Mouse (Mus musculus) lung, postnatal 36 days (tissue): ENCODE data around the gene Pus1.

Source experiments
- DNase-seq: peaks from one replicate; pipeline ENCODE4 v3.0.0; 2022; ENCODE audit warnings: mixed read lengths

Gene Pus1

DNA sequence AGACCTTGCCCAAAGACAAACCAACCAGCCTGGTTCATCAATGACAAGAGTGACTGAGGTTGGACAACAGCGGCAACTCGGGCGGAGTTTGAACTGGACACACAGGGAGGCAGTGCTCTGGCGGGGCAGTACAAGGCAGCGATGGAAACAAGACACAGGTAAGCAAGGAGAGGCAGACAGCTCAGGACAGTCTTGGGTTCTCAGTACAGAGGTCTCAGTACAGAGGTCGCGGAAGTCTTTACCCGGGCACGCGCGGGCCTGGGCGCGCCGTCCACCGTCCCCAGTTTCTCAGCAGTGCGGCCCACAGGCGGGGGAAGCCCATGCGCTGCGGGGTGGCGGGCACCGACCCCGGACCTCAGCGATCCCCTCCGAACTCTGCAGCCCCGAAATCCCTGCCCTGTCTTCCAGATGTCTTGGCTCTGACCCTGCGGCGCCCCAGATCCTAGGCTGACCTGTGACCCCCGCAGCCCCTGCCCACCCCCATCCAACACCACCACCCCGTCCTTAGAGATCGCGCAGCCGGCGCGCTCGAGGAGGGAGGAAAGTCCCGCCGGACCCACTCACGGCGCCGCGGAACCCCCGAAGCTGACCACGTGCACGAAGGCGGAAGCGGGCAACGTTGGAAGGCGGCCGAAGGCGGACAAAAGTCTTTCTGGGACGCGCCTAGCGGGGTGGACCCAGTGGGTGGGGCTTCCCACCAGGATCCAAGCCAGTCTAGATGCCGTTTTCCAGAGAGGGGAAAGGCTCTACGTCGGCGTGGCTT, at the start of gene Pus1:
Gene Pus1, minus strand, starts transcription at position 662 of the 763 bp plus-strand sequence.
- peak; percentile 96 for DNase-seq

DNA sequence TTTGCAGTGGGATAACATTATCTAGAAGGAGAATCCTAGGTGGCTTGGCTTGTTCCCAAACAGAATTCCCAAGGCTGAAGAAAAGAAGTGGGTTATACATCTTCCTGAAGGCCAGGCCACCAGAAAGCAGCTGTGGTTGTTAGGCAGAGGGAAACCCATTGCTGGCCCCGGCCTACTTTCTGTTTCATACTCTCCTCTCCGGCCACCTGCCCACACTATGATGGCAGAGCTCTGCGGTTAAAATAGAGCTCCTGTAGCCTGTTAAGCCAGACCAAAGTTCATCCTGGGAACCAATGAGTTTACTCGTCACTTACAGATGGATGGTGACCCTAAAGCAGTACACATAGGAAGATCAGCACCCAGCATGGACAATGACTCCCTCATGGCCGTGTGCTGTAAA, 47.1 kb upstream of the Pus1 start:
- DNase-seq: no peak

DNA sequence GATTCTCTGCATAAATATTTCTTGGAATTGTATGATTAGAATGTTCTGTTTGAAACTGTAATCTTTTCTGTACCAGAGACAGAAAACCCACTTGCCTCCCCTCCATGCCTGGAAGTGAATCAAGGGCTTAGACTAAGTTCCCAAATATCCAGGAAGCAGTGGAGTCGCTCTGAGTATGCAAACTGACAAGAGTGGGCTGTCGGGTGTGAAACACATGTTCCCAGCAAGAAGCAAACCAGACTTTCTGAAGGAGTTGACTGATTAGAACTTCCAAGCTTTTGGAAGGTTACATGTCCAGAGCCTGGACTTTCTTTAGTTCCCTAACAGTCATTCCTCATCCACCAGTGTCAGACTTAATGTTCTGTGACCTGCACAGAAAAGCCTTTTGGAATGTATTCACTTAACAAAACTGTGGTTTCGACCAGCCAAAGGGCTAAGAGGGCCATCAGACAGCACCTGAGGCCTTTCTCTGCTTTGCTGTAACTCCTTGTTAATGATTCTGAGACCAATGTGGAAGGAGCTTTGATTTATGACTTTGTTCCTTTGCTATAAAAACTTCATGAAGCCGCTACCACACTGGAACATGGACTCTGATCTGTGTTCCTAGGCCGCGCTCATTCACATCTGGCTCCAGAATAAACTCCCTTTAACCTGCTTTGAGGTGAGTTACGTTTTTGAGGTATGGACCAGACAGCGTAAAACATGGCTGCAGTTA, 46.5 kb upstream of the Pus1 start:
- no peak for DNase-seq

DNA sequence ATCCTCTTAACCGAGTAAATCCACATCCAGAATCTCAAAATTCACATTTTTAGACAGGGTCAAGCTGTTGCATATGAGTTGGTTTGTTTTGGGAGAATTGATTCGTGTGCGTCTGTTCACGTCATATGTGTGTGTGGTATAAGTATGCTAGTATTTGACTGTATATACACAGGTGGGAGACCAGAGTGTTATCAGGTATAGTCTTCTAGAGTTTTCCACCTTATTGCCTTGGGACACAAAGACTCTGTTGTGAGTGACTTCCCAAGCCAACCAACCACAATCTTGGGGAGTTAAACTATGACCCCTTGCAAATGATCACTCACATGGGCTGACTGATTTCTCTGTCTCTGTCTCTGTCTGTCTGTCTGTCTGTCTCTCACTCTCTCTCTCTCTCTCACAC, 44.0 kb upstream of the Pus1 start:
- no peak for DNase-seq

DNA sequence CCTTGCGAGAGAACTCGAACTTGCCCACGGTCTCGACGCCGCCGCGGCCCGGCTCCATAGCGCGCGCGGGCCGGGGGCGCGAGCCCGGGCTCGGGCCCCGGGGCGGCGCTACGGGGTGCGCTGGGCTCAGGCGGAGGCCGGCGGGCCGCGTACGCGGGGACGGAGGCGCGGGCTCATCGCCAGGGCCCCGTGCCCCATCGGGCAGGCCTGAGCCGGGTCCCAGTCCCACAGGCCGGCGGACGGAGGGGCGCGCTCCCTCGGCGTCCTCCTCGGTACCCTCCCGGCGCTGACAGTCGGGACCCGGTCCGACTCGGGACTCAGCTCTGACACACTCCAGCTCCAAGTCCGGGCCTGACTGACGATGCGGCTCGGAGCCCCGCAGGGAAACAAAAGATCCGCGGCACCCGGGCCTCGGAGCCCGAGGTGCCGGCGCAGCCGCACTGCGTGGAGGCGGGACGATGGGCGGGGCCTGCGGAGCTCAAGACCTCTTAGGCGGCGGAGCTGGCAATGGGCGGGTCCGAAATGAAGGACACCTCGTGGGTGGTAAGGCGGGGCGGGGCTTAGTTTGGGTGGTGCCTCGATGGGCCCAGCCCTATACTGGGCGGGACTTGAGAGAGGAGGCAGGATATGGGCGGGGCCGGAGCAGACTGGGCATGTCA, 29.3 kb upstream of the Pus1 start, which contains the start of gene Ulk1:
Gene Ulk1, minus strand, starts transcription at position 431 of the 659 bp plus-strand sequence.
- peak; percentile 100 for DNase-seq

DNA sequence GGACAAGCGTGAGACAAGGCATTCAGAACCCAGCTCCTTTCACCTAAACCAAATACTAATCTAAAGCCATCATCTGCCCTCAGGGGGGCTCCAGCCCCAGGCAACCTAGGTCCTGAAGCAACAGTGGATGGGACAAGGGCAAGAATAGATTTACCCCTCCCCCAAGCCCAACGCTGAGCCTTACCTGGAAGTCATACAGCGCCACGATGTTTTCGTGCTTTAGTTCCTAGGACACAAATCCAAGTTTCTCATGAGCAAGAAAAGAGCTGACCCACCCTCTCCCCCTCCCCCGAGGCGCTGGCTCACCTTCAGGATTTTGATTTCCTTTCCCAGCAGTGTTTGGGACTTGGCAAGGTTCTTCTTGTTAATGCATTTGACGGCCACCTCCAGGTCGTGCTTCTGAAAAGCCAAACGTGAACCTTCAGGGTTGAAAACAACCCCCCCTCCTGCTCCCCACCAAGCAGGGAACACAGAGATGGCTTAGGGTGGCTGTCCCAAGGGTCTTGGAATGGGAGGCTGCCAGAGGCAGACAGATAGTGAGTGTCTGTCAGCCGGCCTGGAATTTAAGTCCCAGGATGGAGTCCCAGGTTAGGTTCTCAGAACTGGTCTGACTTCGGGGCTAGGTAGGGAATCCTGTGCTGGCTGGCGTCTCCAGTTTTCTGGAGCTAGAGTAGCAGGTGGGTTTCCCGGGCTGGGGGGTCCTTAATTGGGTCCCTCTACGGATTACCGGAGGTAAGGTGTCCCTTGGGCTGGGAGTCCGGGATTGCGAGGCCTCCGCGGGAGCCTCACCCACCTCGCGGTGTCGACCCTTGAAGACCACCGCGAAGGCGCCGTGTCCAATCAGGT, 28.6 kb upstream of the Pus1 start:
- peak; percentile 41 for DNase-seq

DNA sequence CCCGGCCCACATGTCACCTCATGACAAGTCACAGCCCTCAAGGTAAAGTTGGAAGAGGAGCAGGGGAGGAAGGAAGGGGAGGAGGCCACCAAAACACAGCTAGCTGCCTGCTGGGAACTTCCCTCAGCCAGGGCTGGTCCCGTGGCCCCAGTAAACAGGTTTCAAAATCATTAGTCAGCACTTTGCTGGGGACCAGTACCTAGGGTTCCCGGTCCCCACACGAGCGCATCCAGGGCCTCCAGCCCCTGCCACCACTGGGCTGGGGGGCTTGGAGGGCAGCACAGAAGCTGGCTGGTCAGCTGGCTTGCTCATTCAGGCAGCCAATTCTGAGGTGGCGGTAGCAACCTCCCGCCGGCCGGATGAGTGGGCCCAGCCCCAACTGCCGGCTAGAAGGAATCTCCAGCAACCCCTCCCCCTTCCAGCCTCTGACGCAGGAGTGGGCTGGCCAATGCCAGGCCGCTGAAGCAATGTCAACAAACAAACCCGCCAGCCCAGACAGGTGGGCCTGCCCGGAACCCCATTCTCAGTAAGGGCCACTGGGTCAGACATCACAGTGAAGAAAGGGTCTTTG, 27.7 kb upstream of the Pus1 start:
- DNase-seq: peak; percentile 96

DNA sequence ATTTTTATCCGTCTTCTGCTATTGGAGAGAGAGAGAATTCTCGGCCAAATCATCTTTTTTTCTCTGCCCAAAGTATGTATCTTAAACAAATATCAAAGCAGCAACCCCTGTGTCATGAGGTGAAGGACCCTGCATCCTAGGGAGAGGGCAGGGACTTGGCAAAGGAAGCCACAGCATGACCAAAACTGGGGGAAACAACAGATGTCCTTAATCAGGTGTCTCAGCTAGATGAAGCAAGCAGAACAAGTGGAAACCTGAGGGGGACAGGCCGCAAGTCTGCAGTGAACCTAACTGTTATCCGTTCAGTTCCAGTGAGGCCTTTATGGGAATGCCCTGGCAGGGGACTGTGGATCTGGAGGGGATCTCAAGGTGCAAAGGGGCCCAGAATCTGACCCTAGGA, 27.0 kb upstream of the Pus1 start:
- no peak for DNase-seq

DNA sequence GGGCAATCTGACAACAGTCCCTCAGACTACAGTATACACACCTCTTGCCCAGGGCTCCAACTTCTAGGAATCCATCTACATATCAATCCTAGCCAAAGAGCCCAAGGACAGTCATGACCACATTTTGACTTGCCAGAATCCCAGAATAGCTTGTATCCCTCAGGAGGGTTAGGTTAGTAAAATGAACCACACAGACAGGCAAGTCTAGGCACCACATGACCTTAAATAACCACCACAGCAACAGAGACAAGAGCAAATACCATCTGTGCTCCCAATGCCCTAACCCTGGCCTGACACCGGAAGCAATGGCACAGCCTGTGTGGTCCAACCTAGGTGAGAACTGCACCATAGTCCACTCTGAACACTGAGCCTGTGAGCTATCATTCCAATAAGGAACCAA, 26.2 kb upstream of the Pus1 start:
- no peak for DNase-seq

DNA sequence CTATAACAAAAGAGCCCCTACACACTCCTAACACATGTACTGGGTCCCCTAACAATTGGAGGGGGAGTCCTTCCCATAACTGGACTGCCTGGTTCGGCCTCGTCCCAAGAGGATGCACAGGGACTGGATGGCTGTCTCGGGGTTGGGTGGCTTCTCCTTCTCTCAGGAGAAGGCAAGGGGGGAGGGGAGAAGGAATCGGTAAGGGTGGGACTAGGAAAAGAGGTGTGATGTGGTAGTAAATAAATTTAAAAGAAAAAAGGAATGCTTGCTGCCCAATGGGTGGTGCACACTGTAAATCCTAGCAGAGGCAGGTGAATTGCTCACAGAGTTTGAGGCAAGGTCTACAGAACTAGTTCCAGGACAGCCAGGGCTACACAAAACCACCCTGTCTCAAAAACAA, 25.7 kb upstream of the Pus1 start:
- no peak for DNase-seq

DNA sequence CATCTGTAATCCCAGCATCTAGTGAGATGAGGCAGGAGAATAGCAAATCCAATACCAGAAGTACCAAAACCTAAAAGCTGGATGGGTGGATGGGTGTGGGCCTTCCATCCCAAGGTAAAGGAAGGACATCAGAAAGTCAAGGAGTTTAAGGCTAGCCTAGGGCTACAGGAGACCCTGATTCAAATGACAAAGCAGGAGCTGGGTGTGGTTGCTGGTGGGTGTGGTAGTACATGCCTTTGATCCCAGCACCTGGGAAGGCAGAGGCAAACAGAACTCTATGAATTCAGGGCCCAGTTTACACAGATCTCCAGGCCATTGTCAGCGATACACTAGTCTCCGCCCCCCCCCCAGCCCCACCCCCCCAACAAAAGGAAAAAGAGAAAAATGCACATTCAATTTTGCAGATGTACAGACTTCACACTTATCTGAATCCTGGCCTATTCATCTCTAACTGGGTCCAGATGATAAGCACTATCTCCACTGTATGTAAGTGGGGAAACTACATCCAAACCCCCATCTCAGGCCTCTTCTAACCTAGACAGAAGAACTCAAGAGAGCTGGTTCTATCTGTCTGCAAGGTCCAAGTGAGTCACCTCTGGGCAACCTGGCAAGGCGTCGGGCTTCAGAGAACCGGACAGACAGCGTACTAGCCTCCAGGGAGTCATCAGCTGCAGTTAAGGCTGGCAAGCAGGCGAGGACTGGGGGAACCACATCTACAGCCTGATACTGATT, 23.7 kb upstream of the Pus1 start:
- DNase-seq: no peak

DNA sequence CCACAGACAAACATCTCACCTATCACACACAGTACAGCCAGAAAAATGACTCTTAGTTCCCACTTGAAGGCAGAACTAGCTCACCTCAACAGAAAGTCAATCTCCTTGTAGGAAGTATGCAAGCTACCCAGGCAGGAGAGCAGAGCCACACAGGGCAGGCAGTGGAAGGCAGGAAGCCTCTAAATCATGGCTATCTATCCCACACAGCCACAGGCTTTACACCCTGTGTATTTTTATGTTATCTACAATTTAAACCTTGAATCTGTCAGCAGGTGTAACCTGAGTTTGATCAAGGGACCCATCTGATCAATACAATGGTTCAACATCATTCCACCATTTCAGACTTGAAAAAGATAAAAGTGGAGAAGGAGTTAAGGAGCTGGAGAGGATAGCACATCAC, 22.4 kb upstream of the Pus1 start:
- DNase-seq: no peak

DNA sequence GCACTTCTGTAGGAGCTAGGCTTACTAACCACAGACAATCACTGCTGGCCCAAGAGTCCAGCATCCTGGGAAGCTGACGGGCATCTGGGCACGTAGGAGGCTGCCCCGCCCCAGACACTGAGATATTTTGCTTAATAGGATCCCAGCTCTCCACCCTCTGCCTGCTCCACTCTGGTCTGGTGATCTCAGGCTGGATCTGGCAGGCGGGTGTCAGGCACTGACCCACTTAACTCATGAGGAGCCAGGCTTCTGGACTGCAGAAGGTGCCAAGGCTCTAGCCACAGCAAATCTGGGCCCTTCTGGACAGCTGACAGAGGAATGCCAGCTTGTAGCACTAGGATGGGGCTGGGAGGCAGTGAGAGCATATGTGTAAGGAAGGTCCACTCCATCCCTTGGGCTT, 21.7 kb upstream of the Pus1 start:
- no peak for DNase-seq

DNA sequence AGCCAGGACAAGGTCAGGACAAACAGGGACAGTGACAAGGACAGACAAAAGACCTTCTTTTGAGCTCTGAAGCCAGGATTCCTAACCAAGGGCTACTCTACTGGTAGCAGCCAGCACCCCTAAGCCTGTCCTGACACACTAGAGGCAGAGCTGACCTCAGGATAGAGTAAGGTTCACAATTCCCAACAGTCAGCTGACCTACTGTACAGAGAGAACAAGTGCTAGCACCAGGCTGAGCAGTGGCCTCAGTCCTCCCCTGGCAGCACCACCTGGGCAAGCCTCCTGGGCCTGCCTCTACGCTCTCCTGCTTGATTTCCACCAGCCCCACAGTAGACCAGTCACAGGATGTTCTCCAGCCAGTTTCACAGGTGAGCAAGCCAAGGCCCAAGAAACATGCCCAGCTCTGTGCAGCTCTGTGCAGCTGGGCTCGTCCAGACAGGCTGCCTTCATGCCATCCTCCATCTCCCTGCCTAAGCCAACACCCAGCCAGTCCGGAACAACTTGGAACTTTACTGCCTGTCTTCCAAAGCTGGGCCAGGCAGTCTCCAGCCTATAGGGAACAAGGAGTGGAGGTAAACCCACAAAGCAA, 20.7 kb upstream of the Pus1 start:
- no peak for DNase-seq

DNA sequence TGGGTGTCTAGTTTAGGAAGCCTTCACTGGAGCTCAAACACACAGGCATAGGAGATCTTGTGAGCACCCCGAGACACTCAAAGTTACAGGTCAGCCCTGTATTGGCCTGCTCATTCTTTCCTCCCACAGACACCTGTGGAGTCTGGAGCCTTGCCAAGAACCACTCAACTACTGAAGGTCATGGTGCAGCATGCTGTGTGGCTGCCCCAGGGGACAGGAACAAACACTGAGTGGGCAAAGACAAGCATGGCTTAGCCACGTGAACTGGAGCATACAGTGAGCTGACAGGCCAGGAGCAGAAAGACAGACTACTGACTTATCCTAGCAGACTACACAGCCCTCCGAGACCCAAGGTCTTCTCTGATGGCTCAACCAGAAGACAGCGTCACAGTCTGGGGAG, 17.2 kb upstream of the Pus1 start:
- peak; percentile 78 for DNase-seq

DNA sequence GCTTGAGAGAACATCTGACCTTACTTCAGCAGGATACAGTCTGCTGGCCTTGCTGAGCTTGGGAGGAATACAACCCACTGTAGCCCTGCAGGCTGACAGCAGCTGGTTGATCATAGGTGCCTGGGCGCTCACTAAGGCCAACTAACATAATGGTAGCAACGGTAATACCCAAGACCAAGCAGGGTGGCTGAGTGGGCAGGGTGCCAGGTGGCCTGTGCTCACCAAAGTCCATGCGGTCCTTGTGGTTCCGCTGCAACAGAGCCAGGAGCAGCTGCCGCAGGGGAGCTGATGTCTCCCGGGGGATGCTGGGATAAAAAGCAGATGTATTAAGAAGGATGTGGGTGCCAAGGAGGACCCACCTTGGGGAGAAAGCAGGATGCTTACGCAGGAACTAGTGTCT, 13.9 kb upstream of the Pus1 start:
- DNase-seq: no peak

DNA sequence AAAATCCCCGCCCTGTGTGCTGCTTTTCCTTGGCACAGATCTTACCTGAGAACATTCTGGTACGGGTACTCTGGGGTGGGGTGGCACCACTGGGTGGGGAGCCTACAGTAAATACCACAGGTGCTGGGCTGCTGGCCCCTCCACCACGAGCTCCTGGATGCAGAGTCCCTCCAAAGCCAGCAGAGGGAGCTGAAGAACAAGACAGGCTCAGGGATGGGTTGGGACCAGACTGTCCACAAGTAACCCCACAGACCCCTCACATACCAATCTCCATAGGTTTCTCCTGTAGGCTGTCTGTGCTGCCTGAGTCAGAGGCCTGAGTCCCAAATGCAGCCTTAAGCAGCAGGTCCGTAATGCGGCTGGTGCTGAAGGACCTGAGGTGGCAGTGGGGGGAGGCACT, 8.2 kb upstream of the Pus1 start:
- DNase-seq: peak; percentile 40

DNA sequence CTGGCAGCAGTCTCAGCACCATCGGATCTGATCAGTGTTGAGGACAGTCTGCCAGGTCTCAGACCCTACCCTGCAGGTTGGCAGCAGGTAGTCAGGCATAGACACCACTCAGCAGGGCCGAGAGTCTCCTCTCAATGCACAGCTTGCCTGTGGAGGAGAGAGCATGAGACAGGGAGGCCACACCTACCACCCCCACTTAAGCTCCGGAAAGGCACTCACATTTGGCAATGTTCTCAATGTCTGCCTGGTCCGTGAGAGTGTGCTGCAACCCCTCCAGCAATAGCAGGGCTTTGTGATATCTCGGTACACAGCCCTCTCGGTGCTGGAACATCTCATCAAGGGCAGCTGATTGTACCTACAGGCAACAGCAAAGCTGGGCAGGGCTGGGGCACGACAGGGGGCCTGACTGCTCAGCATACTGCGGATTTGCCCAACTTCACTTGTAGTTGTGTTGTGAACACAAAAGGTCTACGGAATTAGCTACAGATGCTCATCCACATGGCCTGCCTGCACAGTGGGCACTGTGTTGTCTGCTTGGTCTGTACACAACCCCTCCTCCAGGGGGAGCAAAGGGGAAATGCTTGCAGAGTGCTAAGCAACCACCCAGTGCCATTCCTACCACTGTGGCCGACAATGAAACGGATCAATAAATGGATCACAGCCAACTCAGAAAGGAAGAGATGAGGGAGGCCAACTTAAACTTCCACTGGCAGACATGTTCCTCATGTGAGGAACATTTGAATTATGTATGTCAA, 5.8 kb upstream of the Pus1 start:
- DNase-seq: no peak

DNA sequence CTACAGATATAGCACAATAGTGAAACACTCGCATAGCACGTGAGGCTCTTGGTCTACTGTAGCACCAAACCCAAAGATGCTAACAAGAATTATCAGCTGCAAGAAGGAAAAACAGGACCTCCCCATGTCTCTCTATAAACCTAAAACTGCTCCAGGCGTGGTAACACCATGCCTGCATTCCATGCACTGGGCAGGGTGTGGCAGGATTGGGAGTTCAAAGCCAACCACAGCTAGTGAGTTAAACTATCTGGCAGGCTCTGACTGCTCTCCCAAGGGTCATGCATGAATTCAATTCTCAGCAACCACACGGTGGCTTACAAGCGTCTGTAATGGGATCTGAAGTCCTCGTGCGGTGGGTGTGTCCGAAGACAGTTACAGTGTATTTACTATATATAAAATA, 2.7 kb upstream of the Pus1 start:
- DNase-seq: no peak

DNA sequence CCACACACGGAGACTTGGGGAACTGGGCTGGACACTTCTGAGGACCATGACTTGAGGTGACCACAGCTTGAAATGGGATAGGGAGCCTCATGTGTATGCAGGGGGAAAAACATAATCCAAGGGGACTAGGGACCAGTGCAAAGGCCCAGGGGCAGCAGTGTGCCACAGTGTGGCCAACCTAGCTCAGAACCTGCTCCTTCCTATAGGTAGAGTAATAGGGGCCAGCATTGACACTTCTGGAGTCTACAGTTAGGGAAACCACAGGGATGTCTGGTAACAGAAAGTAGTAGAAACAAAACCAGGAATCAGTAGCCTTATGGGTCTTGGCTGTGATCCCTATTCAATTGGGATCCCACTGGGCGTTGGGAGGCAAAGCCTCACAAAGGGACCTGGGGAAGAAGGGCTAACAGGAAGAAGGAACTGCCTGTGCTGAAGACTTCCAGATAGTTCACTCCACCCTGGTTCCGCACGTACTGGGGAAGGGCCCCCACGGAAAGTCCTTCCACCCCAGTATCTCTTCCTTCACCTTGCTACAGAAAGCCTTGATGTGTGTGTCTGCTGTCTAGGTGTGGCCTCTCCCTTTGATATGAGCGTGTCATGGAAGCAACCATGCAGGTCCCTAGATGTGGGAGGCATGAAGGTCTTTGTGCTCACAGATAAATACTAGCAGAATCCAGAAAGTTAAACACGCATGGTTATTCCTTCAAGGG, 1.2 kb upstream of the Pus1 start:
- no peak for DNase-seq
